Mouse (Mus musculus) urinary bladder, adult 18-20 months (tissue): ENCODE data around the gene Ccdc96.

Experiments used
- DNase-seq, 2 experiments: peaks; one replicate each; pipeline ENCODE4 v3.0.0; 2022; ENCODE audit warnings: low spot score in 2 of 2, mixed read lengths in 2 of 2

The Ccdc96 gene

DNA sequence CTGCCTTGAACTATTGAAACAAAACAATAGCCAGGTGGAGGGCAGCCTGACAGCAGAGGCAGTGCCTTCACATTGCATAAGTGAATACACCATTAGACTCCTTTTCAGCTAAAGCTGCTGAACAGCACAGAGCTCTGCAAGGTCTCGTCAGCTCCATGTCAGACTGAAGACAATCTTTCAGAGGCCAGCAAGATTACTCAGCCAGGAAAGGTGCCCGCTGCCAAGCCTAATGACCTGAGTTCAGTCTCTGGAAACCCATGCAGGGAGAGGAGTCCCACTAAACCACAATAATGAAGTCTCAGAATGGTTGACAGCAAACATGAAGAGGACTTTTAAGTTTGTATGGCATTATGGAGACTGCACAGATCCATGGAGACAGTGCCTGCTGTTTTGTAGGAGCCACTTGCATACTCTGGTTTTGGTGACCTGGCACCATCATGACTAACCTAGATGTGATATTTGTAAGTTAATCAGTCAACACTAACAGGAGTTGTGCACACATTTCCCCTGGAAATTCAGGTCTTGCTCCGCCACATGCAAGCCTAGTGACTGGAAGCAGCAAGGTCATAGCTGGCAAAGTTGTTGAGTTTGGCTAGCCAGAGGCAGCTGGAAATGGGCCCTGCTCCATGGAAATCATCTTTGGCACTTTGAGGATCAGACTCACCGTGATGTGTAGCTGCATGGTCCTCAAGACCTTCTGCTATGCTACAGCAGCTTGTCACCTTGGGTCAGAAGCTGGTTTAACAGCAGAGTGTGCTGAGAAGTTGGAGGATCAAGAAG lies 11.3 kb upstream of the Ccdc96 start:
- DNase-seq: no peak

DNA sequence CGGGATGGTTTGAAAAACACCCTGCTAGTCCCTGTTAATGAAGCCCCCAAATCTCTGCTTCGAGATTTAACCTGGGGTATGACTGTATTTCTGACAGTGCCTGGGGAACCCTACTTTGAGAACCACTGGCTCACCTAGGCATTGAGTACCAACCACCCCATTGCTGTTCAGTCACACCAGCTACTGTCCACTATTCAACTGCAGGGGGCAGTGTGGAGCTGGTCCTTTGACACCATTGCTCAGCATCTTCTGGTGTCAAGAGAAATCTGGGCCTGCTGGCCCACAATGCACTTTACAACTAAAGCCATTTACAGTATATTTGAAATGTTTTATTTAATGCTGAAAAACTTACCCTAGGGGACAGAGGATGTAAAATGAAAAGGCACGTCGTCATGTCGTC lies 10.1 kb upstream of the Ccdc96 start:
- DNase-seq: no peak

DNA sequence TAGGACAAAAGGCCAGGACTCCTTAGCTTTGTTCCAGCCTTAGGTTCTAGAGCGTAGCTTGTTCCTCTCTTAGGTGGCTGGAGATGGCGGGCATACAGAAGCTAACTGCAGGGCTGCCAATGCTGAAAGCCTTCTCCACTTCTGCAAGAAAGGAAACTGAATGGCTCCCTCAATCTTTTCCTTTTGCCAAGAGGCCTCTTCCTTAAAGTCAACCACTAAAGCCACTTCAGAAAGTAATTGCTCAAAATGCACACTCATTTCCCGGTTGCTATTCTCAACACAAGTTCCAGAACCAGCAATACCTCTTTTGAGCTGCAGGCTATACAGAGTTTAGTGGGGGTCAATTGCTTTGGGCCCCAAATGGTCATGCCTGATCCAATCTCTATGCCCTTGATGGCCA lies 6.9 kb upstream of the Ccdc96 start:
- DNase-seq: no peak

DNA sequence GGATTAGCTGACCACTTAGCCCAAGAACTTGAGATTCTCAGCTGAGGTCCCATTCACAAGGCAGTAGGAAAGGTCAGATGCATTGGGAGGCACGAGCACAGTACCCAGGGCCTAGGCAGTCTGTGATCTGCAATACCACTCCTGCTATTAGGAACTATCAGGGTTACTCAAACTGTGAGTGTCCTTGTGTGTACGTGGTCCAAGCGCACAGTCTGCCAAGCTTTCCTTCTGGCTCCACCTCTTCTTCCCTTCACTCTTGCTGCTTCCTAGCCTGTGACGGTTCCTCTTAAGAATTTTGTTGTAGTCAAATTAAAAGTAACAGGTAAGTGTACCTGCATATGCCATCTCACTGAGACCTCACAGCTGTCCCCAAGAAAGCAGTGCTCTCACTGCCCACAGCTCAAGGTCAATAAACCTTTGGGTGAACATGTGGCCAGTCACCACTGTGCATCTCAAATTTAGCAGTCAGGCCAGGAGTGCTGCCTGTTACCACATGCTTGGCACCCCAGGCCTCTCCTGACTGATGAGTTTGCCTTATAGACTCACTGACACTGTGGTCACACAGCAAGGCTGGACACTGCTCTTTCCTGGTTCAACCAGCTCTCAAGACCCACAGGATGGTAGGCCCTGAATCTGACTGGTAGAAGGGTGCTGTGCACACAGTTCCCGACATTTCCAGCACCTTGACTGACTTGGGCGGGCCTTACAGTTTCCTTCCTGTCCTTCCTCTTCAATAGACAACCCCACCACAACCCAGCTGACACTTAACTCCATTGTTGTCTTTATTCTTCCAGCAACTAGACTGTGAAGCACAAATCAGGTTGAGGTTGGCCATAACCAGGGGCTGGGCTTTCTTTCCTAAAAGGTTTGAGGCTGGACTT lies 5.6 kb upstream of the Ccdc96 start:
- no peak for DNase-seq

DNA sequence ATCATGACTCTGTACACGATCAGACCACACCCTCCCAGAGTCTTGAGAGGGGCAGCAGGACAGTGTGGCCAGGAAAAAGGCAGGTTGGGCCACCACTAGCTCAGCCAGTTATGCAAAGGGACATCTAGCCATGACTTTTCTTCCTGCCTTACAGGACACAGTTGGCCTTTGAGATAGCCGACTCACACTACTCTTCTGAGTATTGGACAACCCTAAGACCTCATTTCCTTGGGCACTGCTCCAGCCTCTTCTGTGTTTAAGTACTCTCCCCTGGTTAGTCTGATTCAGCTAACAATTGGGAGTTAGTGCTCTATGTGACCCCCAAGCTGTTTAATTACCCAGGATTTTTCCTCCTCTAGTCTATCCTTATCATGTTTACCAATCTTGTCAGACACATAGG lies 4.7 kb upstream of the Ccdc96 start:
- DNase-seq: no peak

DNA sequence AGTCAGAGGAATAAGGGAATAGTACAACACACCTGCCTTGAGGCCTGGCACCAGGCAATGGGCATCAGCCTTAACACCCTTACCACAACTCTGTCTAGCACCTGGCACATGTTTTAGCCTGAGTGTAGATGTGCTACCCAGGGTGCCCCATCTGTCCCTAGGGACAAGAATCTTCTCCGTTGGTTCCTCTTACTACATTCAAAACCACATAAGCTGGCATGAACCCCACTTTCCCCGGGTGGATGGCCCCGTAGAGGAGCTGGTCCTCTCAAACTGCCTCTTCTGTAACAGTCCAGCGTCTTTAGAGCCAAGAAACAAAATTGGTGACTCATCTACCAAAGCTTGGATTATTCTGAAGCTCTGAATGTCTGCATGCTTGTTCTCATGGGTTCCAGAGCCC lies 4.0 kb upstream of the Ccdc96 start:
- no peak for DNase-seq

DNA sequence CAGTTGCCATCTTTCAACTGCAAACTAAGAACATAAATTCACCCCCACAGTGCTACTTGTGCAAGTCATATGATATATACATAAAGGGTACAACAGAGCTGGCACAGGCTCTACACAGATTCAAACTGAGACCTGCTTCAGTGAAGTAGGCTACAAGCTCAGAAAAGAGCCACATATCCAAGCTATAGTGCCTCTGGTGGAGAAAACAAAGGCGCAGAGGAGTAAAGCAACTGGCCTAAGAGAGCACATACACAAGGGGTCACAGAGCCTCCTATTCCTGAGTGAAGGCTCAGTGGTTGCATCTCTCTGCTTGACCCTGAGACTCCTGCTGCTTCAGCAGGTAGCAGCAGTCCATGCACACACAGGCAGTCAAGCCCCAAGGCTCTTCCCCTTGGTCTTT lies 3.3 kb upstream of the Ccdc96 start:
- no peak for DNase-seq

DNA sequence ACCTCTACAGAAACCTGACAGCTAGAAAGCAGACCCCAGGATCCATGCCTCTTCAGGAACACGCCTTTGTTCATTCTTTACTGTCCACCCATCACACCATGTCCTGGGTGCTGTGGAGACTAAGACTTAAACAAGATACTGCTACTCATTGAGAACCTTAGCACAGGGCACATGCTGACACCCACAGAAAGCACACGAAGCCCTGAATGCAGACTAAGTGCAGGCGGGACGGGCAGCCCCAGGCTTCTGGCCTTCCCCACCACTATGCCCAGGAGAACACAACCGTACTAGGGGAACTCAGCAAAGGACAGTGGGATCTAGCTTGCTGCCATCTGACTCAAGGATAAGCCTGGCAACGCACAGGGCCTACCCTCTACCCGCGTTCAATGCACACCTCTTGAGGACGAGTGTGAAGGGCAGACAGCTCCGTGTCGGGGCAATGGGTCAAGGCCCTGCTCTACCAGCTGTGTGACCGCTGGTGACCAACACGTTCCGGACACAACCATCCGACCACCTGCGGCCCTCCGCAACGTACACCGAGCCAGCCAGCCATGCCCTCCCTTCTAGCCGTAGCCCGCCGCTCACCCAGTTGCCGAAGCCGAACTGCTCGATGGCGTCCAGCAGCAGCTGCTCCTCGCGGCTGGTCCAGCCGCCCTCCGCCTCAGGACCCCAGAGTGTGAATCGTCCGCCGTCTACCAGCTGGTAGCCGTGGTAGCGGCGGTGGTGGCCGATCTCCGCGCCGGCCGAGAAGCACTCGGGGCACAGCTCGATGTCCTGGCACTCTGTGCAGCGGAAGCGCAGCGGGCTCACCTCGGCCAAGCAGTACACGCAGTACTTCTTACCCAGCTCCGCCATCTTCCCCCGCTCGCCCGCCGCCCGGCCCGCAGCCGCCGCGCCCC lies 936 bp upstream of the Ccdc96 start:
- DNase-seq: peak in 1 of 2 experiments; percentile 57

DNA sequence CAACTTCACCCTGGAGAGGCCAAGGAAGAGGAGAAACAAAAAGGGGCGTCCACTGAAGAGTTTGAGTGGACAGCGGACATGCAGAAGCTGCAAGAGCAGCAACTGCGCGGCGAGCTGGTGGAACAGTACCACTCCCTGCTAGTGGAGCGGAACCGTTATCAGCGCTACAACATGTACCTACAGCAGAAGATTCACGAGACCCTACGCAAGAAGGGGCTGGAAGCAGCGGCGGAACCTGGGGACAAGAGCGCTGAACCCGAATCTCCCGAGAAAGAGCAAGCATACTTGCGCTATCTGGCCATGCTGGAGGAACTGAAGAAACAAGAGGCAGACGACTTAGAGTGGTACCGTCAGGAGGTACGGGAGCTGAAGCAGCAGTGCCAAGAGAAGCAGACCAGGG lies 918 bp downstream of the Ccdc96 start:
- DNase-seq: no peak

DNA sequence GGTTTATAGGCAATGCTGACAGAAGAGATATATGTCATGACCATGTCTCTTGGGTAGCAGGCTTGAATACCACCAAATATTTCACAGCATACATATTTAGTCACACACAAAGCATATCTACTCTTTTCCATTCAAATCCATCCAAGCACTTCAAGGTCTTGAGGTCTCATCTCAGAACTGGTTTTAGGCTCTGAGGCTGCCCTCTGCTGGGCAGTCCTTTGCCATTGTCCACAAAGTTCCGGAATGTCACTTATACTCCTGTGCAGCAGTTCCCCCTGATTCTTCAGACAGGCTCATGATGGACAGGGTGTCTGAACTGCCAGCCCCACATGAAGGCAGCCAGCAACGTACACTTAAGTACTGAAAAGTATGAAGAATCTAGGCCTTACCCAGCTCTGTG lies 4.8 kb downstream of the Ccdc96 start:
- DNase-seq: peak in 1 of 2 experiments; percentile 25

DNA sequence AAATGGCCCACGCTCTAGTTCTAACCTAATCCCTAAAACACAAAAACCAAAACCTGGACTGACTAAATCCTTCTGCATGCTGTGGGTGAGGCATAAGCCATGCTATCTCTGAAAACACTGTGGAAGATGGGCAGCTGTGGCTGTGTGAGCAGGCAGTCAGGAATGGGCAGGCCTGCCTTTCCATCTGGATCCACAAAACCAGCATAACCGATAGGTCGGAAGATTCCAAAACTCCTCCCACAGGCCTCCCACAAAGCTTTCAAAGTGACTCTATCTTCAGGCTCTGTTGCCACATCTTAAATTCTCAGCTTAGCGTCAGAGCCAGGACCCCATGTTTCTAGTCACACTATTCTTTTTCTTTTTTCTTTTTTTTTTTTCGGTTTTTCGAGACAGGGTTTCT lies 9.5 kb downstream of the Ccdc96 start:
- no peak for DNase-seq

DNA sequence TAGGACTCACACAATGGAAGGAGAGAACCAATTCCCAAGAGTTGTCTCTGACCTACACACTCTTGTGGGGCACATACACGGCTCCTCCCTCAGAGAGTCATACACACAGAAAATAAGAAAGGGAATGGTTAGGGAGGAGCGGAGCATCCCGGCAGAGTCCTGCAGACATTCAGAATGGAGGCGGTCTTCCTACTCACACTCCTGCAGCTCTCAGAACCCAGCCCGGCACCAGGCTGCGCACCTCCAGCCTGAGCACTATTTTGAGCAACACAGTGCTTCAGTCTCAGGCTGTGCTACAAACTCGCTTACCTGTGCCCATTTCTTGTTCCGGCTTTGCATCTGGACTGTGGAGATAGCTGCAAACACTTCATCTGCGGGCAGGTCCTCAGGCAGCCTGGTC lies 10.3 kb downstream of the Ccdc96 start:
- no peak for DNase-seq

DNA sequence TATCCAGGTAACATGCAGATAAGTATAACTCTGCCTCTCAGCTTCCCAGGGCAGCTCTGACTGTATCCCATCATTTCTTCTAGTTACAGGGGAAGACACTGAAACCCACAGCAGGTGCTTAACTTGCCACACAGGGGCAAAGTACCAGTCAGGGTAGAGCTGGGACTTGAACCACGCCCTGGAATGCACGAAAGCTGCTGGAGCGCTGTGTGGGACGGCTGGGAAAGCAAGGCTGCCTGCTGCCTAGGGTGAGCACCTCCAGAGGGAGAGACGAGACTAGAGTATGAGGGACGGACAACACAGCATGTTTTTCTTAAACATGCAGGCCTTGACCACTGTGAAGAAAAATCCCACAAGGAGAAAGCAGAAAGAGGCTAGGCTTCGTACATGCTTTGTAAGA lies 20.8 kb downstream of the Ccdc96 start:
- no peak for DNase-seq

DNA sequence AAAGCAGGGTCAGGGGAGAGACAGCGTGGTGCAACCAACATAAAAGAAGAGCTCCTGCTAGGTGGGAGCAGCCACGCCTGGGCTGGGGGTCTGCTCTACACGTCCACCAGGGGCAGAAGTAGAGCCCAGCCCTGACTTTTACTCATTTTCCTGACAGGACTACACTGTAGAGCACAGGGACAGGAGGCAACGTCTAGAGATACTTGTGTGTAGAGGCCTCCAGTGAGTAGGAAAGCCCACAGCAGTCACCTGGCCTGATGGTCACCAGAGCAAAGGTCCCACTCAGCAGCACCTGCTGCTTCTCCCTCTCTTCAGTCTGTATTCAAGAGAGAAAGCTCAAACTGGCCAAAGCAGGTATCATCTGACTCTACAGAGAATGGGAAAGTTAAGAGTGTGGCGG lies 21.3 kb downstream of the Ccdc96 start:
- DNase-seq: no peak

DNA sequence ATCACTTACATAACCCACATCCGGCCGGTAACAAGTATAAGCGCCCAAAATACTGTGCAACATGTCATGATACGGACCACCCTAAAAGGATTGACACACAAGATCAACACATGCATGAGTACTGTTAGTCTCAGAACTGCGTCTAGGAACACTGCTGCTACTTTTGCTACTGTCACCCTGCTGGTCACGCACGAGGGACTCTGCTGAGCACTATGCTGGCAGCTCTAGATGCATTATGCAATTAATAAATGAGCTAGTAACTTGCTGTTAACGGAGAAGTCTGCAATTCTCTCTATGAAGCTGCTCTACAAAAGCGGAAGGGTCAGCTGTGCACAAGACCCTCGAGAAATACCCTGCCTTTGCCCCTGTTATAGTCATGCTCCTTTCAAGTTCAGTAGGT lies 24.0 kb downstream of the Ccdc96 start:
- no peak for DNase-seq

DNA sequence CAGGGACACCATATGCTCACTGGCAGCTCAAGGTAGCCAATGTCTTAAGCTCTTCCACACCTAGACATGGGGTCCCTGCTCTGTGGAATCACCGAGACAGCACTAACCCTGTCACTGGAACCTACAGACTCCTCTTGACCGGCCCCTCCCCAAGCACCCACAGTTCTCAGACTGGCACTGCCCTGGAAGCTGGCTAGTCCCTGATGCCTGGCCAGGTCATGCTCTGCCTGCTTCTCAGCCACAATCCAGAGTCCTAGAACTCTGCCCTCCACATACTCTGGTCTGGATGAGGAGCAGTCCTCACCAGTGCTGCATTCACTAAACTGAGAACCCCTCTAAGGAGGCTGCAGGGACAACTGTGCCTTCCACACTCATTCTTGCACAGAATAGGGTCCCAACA lies 26.6 kb downstream of the Ccdc96 start:
- DNase-seq: no peak

DNA sequence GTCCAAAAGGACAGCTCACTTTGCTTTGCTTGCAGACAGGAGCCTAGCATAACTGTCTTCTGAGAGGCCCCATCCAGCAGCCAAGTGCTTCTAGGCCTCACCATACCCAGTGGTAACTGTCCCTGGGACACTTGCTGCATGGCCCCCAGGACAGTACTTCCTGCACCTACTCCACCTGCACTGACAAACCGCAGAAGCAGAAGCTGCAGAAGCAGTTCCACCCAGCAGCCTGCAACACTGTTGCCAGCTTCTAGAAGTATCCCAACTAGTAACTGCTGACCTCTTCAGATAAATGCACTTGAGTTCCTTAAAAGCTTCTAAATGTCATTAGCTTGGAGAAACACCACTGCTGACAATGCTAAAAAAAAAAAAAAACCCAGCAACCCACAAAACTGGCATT lies 30.7 kb downstream of the Ccdc96 start:
- DNase-seq: no peak

DNA sequence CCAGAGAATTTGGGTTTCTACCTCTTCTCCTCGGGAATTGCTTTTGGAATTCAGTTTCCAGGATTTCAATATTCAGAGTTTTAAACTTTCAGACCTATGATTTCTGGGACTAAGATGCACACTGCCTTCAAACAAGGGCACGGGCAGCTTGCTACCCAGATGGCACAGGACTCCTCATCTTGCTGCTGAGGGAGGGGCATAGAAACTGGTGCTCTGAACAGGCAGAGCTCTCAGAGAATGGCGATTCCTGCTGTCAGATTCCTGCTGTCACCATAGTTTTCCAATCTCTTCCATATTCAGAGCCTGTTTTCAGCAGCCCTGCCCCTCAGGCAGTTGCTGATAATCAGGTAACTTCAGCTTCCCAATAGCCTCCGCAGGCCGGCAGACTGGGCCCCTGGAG lies 31.2 kb downstream of the Ccdc96 start:
- no peak for DNase-seq

DNA sequence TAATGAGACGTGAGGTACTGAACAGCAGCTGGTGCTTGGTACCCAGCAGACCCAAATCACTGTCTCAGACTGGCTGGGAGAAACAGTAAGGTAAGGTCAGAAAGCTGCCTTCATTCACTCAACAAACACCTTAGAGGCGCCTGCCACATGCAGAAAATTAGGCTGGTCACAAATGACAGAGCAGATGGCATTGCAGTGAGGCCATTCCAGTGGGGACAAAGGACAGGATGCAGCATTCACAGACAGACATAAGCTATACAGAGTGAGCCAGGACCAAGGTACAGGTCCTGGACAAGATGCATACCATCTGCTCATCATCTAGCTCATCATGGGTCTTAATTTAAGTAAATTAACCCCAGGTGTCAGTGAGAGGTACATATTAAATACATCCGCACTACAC lies 33.2 kb downstream of the Ccdc96 start:
- no peak for DNase-seq

DNA sequence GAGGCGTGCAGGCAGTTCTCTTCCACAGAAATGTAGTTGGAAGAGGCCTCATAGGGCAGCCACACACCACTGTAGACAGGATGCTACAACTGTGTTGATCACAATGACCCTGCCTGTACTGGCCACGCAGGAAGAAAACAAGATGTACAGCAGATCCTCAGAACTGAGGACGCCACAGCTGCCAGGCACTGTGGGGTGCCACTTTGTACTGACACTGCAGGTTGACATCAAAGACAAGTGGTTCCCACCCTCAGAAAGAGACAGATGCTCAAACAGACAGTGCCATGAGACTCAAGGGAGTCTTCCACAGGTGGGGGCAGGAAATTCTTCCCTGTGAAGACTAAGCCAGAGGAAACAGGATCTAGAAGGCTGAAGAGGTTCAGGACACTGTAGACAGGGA lies 35.4 kb downstream of the Ccdc96 start:
- DNase-seq: no peak

DNA sequence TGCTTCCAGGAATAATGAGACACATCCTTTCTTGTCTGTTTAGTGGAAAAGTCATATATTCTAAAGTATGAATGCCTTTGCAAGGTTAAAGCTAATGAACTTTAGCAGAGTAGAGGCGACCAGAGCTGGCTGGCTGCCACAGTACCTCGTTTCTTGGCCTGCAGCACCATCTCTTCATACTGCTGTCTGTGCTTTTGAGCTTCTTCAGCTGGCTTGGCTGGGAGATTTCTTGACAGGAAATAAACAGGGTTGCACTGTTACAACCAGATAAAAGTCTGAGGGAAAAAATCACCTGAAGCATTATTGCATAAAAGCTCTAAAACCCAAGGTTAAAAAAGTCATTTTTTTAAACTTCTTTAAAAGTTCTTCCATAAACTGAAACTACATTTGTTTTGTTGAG lies 38.4 kb downstream of the Ccdc96 start:
- DNase-seq: no peak

DNA sequence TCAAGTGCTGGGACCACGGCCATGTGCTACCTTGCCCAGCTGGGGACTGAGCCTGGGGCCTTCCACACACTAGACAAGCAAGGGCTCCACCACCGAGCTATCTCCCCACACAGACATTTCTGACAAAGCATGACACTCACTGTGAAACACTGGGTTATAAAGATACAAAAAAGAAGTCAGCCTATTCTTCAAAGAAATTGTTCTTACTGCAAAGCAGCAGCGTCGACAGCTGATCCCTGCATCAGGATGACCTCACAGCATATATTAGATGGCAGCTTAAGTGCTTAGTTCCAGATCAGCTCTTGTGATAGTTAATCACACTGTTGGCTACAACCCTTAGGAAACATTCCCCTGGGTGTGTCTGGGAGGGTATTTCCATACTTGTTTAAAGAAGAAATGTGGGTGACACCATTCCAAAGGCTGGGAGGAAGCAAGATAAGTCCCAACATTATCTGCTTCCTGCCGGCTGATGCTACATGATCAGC lies 38.9 kb downstream of the Ccdc96 start:
- no peak for DNase-seq
